Mouse (Mus musculus): Measurements from ENCODE around the gene Tspear. TPM values are rescaled to one million over a fixed set of nuclear protein-coding genes. Genes with fewer than 3 reads are reported as not detected.

The Tspear gene
- polyA plus RNA-seq (2014; fragmentation: Nextera tagmentation; extraction: Ambion mirVana), result 0.41 and 0.74 TPM in 2 replicates

DNA sequence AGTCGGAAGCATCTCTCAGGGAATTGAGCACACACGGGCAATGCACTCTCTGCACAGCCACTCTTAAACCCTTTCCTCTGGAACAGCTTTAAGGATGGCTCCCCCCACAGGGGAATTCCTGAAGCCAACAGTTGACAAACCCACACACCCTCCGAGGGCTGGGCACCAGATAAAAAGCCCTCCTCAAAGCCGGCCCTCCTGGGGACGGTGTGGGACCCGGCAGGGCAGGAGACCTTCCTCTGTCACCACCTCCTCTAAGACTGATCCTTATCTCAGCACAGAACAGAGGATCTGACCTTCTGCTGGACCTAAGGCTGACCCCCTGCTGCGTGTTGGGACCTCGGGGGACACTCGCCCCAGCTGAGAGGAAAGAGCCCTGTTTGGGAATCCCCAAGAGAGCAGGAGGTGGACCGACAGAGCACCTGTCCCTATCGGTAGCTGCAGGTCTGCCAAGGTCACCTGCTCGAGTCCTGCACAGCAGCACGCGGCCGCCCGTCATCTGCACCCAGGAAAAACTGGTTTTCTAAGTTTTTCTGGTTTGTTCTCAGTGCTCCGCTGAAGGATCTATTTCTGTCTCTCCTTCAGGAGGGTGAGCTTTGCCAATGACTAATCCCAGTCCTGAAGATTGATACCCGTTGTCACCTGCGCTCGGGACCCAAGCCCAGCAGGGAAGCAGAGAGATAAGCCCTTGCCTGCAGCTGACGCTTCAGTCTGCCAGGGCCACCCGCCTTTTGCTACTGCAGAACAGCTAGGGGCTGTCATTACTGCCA, at the start of gene Tspear:
TSS of gene Tspear (plus strand) at position 675 of the 770 bp plus-strand sequence.
- H3K4me2 ChIP-seq (replicated peaks; ENCODE audit: low read depth, low read length), result no peak within 1 kb of the TSS

DNA sequence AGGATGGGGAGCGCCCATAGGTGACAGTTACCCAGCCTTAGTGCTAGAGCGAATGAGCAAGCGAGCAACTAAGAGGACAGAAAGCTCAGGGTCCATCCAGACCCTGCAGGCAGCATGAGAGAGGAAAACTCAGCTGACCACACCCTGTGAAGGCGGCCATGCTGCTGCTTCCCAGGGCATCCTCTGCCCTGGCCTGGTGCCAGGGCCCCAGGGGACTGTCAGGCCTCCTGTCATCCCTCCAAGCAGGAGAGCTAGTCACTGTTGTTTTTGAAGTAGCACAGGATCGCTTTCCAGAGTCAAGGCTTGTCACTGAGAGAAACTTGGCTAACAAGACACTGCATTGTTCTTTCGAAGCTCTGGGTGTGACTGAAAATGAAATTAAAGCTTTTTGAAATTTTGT, 47.4 kb upstream of the Tspear start:
- H3K9me3 ChIP-seq (ENCODE audit: control insufficient read depth, low read length), result no peaks in the 10 kb centered on the region

More for the DNA sequence above, at the start of gene Tspear:
- H3K4me1 ChIP-seq (ENCODE audit: control insufficient read depth, insufficient read depth, low read length), result no peaks in the 10 kb centered on the region
- H3K36me3 ChIP-seq (ENCODE audit: control insufficient read depth, insufficient read depth, low read length), result no peaks in the 10 kb centered on the region
- no peak for ATAC-seq (ENCODE audit: low FRiP score, low TSS enrichment)
- no peak within 1 kb of the TSS for H3K9ac ChIP-seq (ENCODE audit: low read depth, low read length)
- no peaks in the 10 kb centered on the region for H3K9me3 ChIP-seq (ENCODE audit: control insufficient read depth, low read length)
- peaks cover 38% of the 10 kb centered on the region for H3K27me3 ChIP-seq (ENCODE audit: control insufficient read depth, insufficient read depth, low read length)
- no peak within 1 kb of the TSS for H3K27ac ChIP-seq (ENCODE audit: low read depth, low read length)
- 6% methylated on average over 22 of the region's 22 CpGs for WGBS
- H3K4me3 ChIP-seq (ENCODE audit: low read length), result no peak within 1 kb of the TSS

DNA sequence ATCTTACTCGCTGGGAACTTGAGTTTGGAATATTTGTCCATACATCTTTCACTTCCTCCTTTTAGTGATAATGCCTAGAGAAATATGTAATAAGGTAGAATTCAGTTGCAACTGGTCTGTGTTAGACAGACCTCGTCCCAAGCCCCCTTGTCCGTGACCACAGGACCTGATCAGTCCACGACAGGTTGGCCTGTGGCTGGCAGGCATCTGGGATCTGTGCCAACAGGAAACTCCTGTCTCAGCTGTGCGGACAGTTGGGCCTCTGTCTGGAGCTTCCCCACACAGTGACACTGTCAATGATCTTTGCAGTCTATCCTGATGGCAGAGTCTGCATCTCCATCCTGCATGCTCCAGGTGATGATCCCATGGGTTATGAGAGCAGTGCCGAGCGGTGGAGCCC, 43.2 kb upstream of the Tspear start:
- Histone ChIP-seq H3K4me2 (replicated peaks; ENCODE audit: low read depth, low read length) (no peak overlapping the region), H3K27me3 (ENCODE audit: control insufficient read depth, insufficient read depth, low read length) (no peaks in the 10 kb centered on the region), H3K4me1 (ENCODE audit: control insufficient read depth, insufficient read depth, low read length) (no peaks in the 10 kb centered on the region), H3K36me3 (ENCODE audit: control insufficient read depth, insufficient read depth, low read length) (peaks cover 69% of the 10 kb centered on the region), H3K9me3 (ENCODE audit: control insufficient read depth, low read length) (no peaks in the 10 kb centered on the region), H3K27ac (ENCODE audit: low read depth, low read length) (no peak overlapping the region), H3K4me3 (ENCODE audit: low read length) (no peak overlapping the region), H3K9ac (ENCODE audit: low read depth, low read length) (no peak overlapping the region)
- no peak for ATAC-seq (ENCODE audit: low FRiP score, low TSS enrichment)
- WGBS, result 75% methylated on average over 7 of the region's 7 CpGs

More for the DNA sequence above, 47.4 kb upstream of the Tspear start:
- no peak for ATAC-seq (ENCODE audit: low FRiP score, low TSS enrichment)
- H3K4me2 ChIP-seq (replicated peaks; ENCODE audit: low read depth, low read length), result no peak overlapping the region
- H3K36me3 ChIP-seq (ENCODE audit: control insufficient read depth, insufficient read depth, low read length), result peaks cover 65% of the 10 kb centered on the region
- H3K27ac ChIP-seq (ENCODE audit: low read depth, low read length), result no peak overlapping the region
- H3K4me3 ChIP-seq (ENCODE audit: low read length), result no peak overlapping the region
- H3K4me1 ChIP-seq (ENCODE audit: control insufficient read depth, insufficient read depth, low read length), result 0 out of 2 replicates have a peak, but pooled peaks cover 3% of the 10 kb centered on the region
- 86% methylated on average over 6 of the region's 6 CpGs for WGBS
- no peak overlapping the region for H3K9ac ChIP-seq (ENCODE audit: low read depth, low read length)
- H3K27me3 ChIP-seq (ENCODE audit: control insufficient read depth, insufficient read depth, low read length), result no peaks in the 10 kb centered on the region

DNA sequence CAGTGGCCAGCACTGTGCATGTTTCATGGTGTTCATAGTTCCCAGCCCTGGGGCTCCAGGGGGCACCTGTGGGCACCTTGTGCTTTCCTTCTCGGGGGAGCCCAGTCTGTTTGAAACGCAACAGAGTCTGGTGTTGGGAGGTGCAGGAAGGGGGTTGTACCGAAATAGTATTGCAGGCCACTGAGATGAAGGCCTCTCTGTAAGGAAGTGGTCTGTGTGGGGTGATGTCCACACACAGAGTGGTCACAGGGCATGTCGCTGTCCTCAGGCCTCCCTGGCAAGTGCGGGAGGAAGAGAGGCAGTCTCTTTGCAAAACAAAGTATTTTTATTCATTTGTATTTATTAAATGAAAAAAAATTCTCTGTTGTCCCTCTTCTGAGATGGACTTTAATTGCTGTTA, 40.8 kb upstream of the Tspear start:
- Histone ChIP-seq H3K36me3 (ENCODE audit: control insufficient read depth, insufficient read depth, low read length) (peaks cover 60% of the 10 kb centered on the region), H3K4me1 (ENCODE audit: control insufficient read depth, insufficient read depth, low read length) (no peaks in the 10 kb centered on the region), H3K4me3 (ENCODE audit: low read length) (no peak overlapping the region), H3K9ac (ENCODE audit: low read depth, low read length) (no peak overlapping the region), H3K27me3 (ENCODE audit: control insufficient read depth, insufficient read depth, low read length) (no peaks in the 10 kb centered on the region), H3K27ac (ENCODE audit: low read depth, low read length) (no peak overlapping the region), H3K4me2 (replicated peaks; ENCODE audit: low read depth, low read length) (no peak overlapping the region), H3K9me3 (ENCODE audit: control insufficient read depth, low read length) (no peaks in the 10 kb centered on the region)
- no peak for ATAC-seq (ENCODE audit: low FRiP score, low TSS enrichment)
- 90% methylated on average over 5 of the region's 5 CpGs for WGBS

DNA sequence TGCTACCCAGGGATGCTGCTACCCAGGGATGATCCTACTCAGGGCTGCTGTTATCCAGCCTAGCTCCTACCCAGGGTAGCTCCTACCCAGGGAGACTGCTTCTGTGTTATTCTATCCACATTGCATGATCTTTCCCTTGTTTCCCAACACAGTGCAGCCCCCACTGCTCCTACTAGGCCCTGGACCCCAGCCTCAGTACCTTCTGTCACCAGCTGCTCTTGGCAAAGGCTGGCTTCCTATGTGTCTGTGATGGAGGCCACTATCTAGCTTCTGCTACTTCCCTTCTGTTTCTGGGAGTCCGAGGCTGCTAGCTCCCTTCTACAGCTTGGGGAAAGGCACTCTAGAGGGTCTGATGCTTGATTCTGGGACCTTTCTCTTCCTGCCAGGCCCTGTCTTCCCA, 38.9 kb upstream of the Tspear start:
- no peaks in the 10 kb centered on the region for H3K27me3 ChIP-seq (ENCODE audit: control insufficient read depth, insufficient read depth, low read length)
- no peaks in the 10 kb centered on the region for H3K4me1 ChIP-seq (ENCODE audit: control insufficient read depth, insufficient read depth, low read length)
- no peaks in the 10 kb centered on the region for H3K9me3 ChIP-seq (ENCODE audit: control insufficient read depth, low read length)
- H3K4me2 ChIP-seq (replicated peaks; ENCODE audit: low read depth, low read length), result no peak overlapping the region
- 88% methylated on average over 1 of the region's 1 CpGs for WGBS
- no peak overlapping the region for H3K4me3 ChIP-seq (ENCODE audit: low read length)
- peaks cover 42% of the 10 kb centered on the region for H3K36me3 ChIP-seq (ENCODE audit: control insufficient read depth, insufficient read depth, low read length)
- ATAC-seq (ENCODE audit: low FRiP score, low TSS enrichment), result no peak
- no peak overlapping the region for H3K27ac ChIP-seq (ENCODE audit: low read depth, low read length)
- H3K9ac ChIP-seq (ENCODE audit: low read depth, low read length), result no peak overlapping the region

DNA sequence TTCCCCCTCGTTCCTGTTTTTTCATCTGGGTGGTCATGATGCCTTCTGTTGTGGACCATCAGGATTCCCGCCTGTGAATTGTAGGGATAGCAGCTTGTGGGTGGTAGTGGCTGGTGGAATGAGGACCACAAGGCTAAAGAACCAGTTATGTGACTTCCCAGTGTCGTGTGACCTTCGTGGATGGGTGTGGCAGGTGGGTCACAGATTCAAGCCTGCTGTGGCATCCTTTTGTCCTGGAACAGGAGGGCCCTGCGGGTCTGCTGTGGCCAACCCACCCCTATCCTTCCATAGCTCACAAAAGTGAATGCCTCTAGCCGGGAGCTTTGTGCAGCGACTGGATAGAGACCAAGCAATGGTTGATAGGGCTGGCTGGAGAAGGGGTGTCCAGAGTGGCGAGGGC, 38.5 kb upstream of the Tspear start:
- H3K36me3 ChIP-seq (ENCODE audit: control insufficient read depth, insufficient read depth, low read length), result peaks cover 39% of the 10 kb centered on the region
- H3K27me3 ChIP-seq (ENCODE audit: control insufficient read depth, insufficient read depth, low read length), result no peaks in the 10 kb centered on the region
- no peaks in the 10 kb centered on the region for H3K4me1 ChIP-seq (ENCODE audit: control insufficient read depth, insufficient read depth, low read length)
- no peak overlapping the region for H3K9ac ChIP-seq (ENCODE audit: low read depth, low read length)
- H3K9me3 ChIP-seq (ENCODE audit: control insufficient read depth, low read length), result no peaks in the 10 kb centered on the region
- H3K27ac ChIP-seq (ENCODE audit: low read depth, low read length), result no peak overlapping the region
- no peak overlapping the region for H3K4me3 ChIP-seq (ENCODE audit: low read length)
- H3K4me2 ChIP-seq (replicated peaks; ENCODE audit: low read depth, low read length), result no peak overlapping the region
- no peak for ATAC-seq (ENCODE audit: low FRiP score, low TSS enrichment)
- 82% methylated on average over 8 of the region's 8 CpGs for WGBS

DNA sequence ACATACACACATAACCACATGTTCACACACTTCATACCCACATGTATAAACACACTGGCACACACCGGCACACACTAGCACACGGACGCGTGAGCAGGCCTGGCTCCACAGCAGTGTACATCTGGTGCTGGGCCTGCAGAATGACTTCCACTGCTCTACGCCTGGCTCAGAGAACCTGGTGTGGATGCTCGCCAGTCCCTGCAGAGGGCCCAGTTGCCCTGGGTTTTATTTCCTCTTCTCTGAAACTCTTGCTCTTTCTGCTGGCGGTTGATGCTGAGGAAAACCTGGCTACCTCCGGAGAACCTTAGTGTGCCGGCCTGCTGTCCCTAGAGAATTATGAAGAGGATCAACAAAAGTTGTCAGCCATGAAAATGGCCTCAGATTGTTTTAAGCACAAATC, 34.3 kb upstream of the Tspear start:
- H3K9ac ChIP-seq (ENCODE audit: low read depth, low read length), result no peak overlapping the region
- H3K4me2 ChIP-seq (replicated peaks; ENCODE audit: low read depth, low read length), result no peak overlapping the region
- WGBS, result 91% methylated on average over 9 of the region's 9 CpGs
- ATAC-seq (ENCODE audit: low FRiP score, low TSS enrichment), result no peak
- no peaks in the 10 kb centered on the region for H3K4me1 ChIP-seq (ENCODE audit: control insufficient read depth, insufficient read depth, low read length)
- no peaks in the 10 kb centered on the region for H3K27me3 ChIP-seq (ENCODE audit: control insufficient read depth, insufficient read depth, low read length)
- no peak overlapping the region for H3K4me3 ChIP-seq (ENCODE audit: low read length)
- no peaks in the 10 kb centered on the region for H3K9me3 ChIP-seq (ENCODE audit: control insufficient read depth, low read length)
- no peaks in the 10 kb centered on the region; the same call in 1 of the 2 replicates for H3K36me3 ChIP-seq (ENCODE audit: control insufficient read depth, insufficient read depth, low read length)
- H3K27ac ChIP-seq (ENCODE audit: low read depth, low read length), result no peak overlapping the region

DNA sequence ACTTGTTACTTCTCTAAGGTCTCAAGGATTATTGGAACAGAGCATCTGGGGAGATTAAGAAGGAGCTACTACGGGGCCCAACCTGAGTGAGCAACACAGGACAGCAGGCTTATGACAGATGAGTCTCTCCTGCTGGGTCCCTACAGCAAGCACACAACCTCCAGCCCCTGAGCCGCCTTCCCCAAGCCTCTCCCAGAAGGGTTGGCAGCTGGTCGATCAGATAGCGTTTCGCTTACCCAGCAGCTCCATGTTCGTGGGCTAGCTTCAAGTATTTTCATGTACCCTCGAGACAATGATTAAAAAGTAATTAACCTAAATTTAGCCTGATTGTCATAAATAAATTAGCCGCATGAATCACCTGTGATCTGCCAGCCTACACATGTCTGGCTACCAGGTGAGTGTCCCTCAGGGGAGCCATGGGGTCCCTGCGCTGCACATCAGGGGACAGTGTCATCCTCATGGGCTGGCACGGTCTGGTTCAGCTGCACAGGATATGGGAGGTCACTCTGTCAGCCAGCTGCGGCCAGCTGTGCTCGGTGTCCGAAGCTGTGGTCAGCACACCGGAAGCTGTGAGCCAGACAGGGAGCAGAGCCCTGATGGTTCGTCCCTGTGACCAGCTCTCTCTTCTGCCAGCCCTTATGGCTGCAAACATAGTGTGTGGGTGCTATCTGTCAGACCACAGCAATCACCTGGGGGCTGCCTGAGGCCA, 27.9 kb upstream of the Tspear start:
- peak; percentile 64; the same call in 1 of the 2 replicates for ATAC-seq (ENCODE audit: low FRiP score, low TSS enrichment)
- 45% methylated on average over 15 of the region's 15 CpGs for WGBS

More for the DNA sequence above, 27.9 kb upstream of the Tspear start:
- H3K4me2 ChIP-seq (replicated peaks; ENCODE audit: low read depth, low read length), result no peak overlapping the region
- H3K27me3 ChIP-seq (ENCODE audit: control insufficient read depth, insufficient read depth, low read length), result no peaks in the 10 kb centered on the region
- H3K9ac ChIP-seq (ENCODE audit: low read depth, low read length), result no peak overlapping the region
- no peak overlapping the region for H3K27ac ChIP-seq (ENCODE audit: low read depth, low read length)
- no peaks in the 10 kb centered on the region; the same call in 1 of the 2 replicates for H3K9me3 ChIP-seq (ENCODE audit: control insufficient read depth, low read length)
- H3K4me1 ChIP-seq (ENCODE audit: control insufficient read depth, insufficient read depth, low read length), result 0 out of 2 replicates have a peak, but pooled peaks cover 6% of the 10 kb centered on the region
- no peak overlapping the region for H3K4me3 ChIP-seq (ENCODE audit: low read length)
- no peaks in the 10 kb centered on the region for H3K36me3 ChIP-seq (ENCODE audit: control insufficient read depth, insufficient read depth, low read length)
